In genomic region chr17:4541020-4541743, GRCm38 (mm10) we compare ENCODE assay signal across 15 mouse cellular contexts.
DNase-seq lines count a peak whose midpoint lies in the region; ATAC-seq and TF ChIP-seq lines count a peak whose summit lies in the region.
"Had no signal": no experiment of that assay in that cellular context is flagged by ENCODE, and none has a peak within 500 bp of the region (broad histone marks: within the 10 kb centered on the region; RNA-seq: fewer than 3 reads in every experiment).

No protein-coding gene starts in this region.

- WGBS in hindbrain, embryonic 11.5 days = 28% methylated on average over 7 of the region's 7 CpGs
- 38% methylated on average over 7 of the region's 7 CpGs for WGBS in midbrain, embryonic 10.5 days
- WGBS in neural tube, embryonic 15.5 days = 18% methylated on average over 7 of the region's 7 CpGs
- 49% methylated on average over 7 of the region's 7 CpGs for WGBS in intestine, postnatal 0 days
- WGBS in kidney, embryonic 16.5 days = 19% methylated on average over 7 of the region's 7 CpGs

- TF ChIP-seq CTCF in intestine, postnatal 0 days (IDR thresholded peaks at IDR 0.05; ENCODE audit: low read depth) = no peak

- H3K4me1 ChIP-seq in megakaryocyte, embryonic 14.5 days = peaks cover 33% of the 10 kb centered on the region
- no peaks in the 10 kb centered on the region for H3K4me1 ChIP-seq in hindbrain, embryonic 11.5 days (replicated peaks; ENCODE audit: control insufficient read depth, insufficient read depth, low read length)
- peaks cover 6% of the 10 kb centered on the region for H3K4me1 ChIP-seq in midbrain, embryonic 10.5 days
- H3K4me1 ChIP-seq in neural tube, embryonic 15.5 days = peaks cover 7% of the 10 kb centered on the region
- H3K4me1 ChIP-seq in intestine, postnatal 0 days (replicated peaks; ENCODE audit: control insufficient read depth, insufficient read depth, low read length) = no peaks in the 10 kb centered on the region
- no peaks in the 10 kb centered on the region for H3K4me1 ChIP-seq in kidney, embryonic 16.5 days (ENCODE audit: insufficient read depth, low read length)
- H3K4me1 ChIP-seq: liver, embryonic 12.5 days had no signal

- no peaks in the 10 kb centered on the region for H3K36me3 ChIP-seq in megakaryocyte, embryonic 14.5 days (replicated peaks; ENCODE audit: low read length)
- H3K36me3 ChIP-seq in hindbrain, embryonic 11.5 days (ENCODE audit: control insufficient read depth, insufficient read depth, low read length) = no peaks in the 10 kb centered on the region
- no peaks in the 10 kb centered on the region for H3K36me3 ChIP-seq in midbrain, embryonic 10.5 days
- H3K36me3 ChIP-seq in neural tube, embryonic 15.5 days = no peaks in the 10 kb centered on the region
- no peaks in the 10 kb centered on the region for H3K36me3 ChIP-seq in intestine, postnatal 0 days (ENCODE audit: control insufficient read depth, insufficient read depth)
- H3K36me3 ChIP-seq in kidney, embryonic 16.5 days (ENCODE audit: insufficient read depth, low read length) = no peaks in the 10 kb centered on the region
- H3K36me3 ChIP-seq: liver, embryonic 12.5 days had no signal

- no peak for ATAC-seq in megakaryocyte, adult 5-6 weeks (ENCODE audit: poor library complexity, severe bottlenecking)
- peak; percentile 79 for ATAC-seq in hindbrain, embryonic 11.5 days (ENCODE audit: low FRiP score)
- ATAC-seq in neural tube, embryonic 15.5 days (ENCODE audit: low FRiP score) = no peak
- ATAC-seq in intestine, postnatal 0 days = no peak
- no peak for ATAC-seq in kidney, embryonic 16.5 days (ENCODE audit: low FRiP score, low TSS enrichment)
- ATAC-seq: liver, embryonic 12.5 days; Patski had no signal

- no peak overlapping the region for H3K9ac ChIP-seq in hindbrain, embryonic 11.5 days (ENCODE audit: low read depth, low read length)
- no peak overlapping the region for H3K9ac ChIP-seq in neural tube, embryonic 15.5 days (replicated peaks)
- H3K9ac ChIP-seq in intestine, postnatal 0 days (ENCODE audit: low read depth, low read length) = no peak overlapping the region
- no peak overlapping the region for H3K9ac ChIP-seq in kidney, embryonic 16.5 days (replicated peaks; ENCODE audit: low read length)
- H3K9ac ChIP-seq: liver, embryonic 12.5 days had no signal

- H3K27ac ChIP-seq in hindbrain, embryonic 11.5 days (ENCODE audit: low read depth, low read length) = no peak overlapping the region
- H3K27ac ChIP-seq in midbrain, embryonic 10.5 days (replicated peaks) = no peak overlapping the region; the same call in 1 of the 2 replicates
- no peak overlapping the region for H3K27ac ChIP-seq in neural tube, embryonic 15.5 days (replicated peaks)
- H3K27ac ChIP-seq in intestine, postnatal 0 days (ENCODE audit: low read depth, low read length) = no peak overlapping the region
- H3K27ac ChIP-seq in kidney, embryonic 16.5 days (ENCODE audit: low read length) = no peak overlapping the region
- H3K27ac ChIP-seq: liver, embryonic 12.5 days had no signal

- no peaks in the 10 kb centered on the region for H3K27me3 ChIP-seq in megakaryocyte, embryonic 14.5 days (replicated peaks)
- H3K27me3 ChIP-seq in hindbrain, embryonic 11.5 days (ENCODE audit: control insufficient read depth, insufficient read depth, low read length) = no peaks in the 10 kb centered on the region
- no peaks in the 10 kb centered on the region for H3K27me3 ChIP-seq in midbrain, embryonic 10.5 days (ENCODE audit: low read depth, poor library complexity, severe bottlenecking)
- H3K27me3 ChIP-seq in neural tube, embryonic 15.5 days (replicated peaks) = no peaks in the 10 kb centered on the region
- no peaks in the 10 kb centered on the region for H3K27me3 ChIP-seq in intestine, postnatal 0 days (replicated peaks; ENCODE audit: control insufficient read depth, insufficient read depth, low read length)
- no peaks in the 10 kb centered on the region for H3K27me3 ChIP-seq in kidney, embryonic 16.5 days (ENCODE audit: insufficient read depth, low read length)
- H3K27me3 ChIP-seq: liver, embryonic 12.5 days had no signal

- H3K4me2 ChIP-seq in hindbrain, embryonic 11.5 days (replicated peaks; ENCODE audit: low read depth, low read length) = no peak overlapping the region
- H3K4me2 ChIP-seq in neural tube, embryonic 15.5 days = peak overlapping the region; percentile 13; the same call in 1 of the 2 replicates
- no peak overlapping the region for H3K4me2 ChIP-seq in intestine, postnatal 0 days (replicated peaks; ENCODE audit: low read depth)
- H3K4me2 ChIP-seq in kidney, embryonic 16.5 days (replicated peaks; ENCODE audit: low read depth, low read length) = no peak overlapping the region
- H3K4me2 ChIP-seq: liver, embryonic 12.5 days had no signal

- peak overlapping the region; percentile 4 for H3K4me3 ChIP-seq in megakaryocyte, embryonic 14.5 days (replicated peaks)
- no peak overlapping the region for H3K4me3 ChIP-seq in hindbrain, embryonic 11.5 days (ENCODE audit: low read depth, low read length)
- H3K4me3 ChIP-seq in midbrain, embryonic 10.5 days = no peak overlapping the region
- no peak overlapping the region for H3K4me3 ChIP-seq in neural tube, embryonic 15.5 days (replicated peaks)
- H3K4me3 ChIP-seq in intestine, postnatal 0 days (ENCODE audit: low read depth, low read length) = no peak overlapping the region
- no peak overlapping the region for H3K4me3 ChIP-seq in kidney, embryonic 16.5 days (ENCODE audit: low read length)
- H3K4me3 ChIP-seq: liver, embryonic 12.5 days had no signal

- peak; percentile 64 for DNase-seq in hindbrain, embryonic 11.5 days (ENCODE audit: low spot score)
- peak; percentile 15 for DNase-seq in midbrain, embryonic 10.5 days (ENCODE audit: low spot score)
- no peak for DNase-seq in adrenal gland, adult 18-20 months (ENCODE audit: low spot score in 2 of 2)
- DNase-seq: cerebellum, postnatal 36 days; gastrocnemius, postnatal 36 days; heart, postnatal 10 days; kidney, adult 9 months; lung, postnatal 36 days had no signal

- peaks cover 3% of the 10 kb centered on the region; the same call in 1 of the 2 replicates for H3K9me3 ChIP-seq in megakaryocyte, embryonic 14.5 days
- no peaks in the 10 kb centered on the region for H3K9me3 ChIP-seq in hindbrain, embryonic 11.5 days (ENCODE audit: control insufficient read depth, low read length)
- H3K9me3 ChIP-seq in midbrain, embryonic 10.5 days (replicated peaks) = no peaks in the 10 kb centered on the region
- no peaks in the 10 kb centered on the region for H3K9me3 ChIP-seq in neural tube, embryonic 15.5 days (replicated peaks)
- no peaks in the 10 kb centered on the region for H3K9me3 ChIP-seq in intestine, postnatal 0 days (ENCODE audit: control insufficient read depth)
- no peaks in the 10 kb centered on the region for H3K9me3 ChIP-seq in kidney, embryonic 16.5 days (ENCODE audit: low read length)
- H3K9me3 ChIP-seq: liver, embryonic 12.5 days had no signal

Comparison
In these comparisons a context has a peak if more than half of its experiments do, and no peak if none do; other contexts are left out.
1. DNase-seq: peak in hindbrain, embryonic 11.5 days (single experiment) and midbrain, embryonic 10.5 days (single experiment); none in adrenal gland, adult 18-20 months (0 of 2).